Comparison of ENCODE assay signal across 8 mouse cellular contexts in genomic region chr1:20819771-20820605, GRCm38 (mm10). TPM values are rescaled to one million over a fixed set of nuclear protein-coding genes. Genes with fewer than 3 reads are reported as not detected.
DNase-seq lines count a peak whose midpoint lies in the region; ATAC-seq and TF ChIP-seq lines count a peak whose summit lies in the region.

Gene Mcm3, minus strand, starts transcription at chr1:20820312.

- peak within 1 kb of the TSS; percentile 93 for H3K4me2 ChIP-seq in forebrain, postnatal 0 days (ENCODE audit: low read depth)
- H3K4me2 ChIP-seq in lung, embryonic 15.5 days = peak within 1 kb of the TSS; percentile 70

- peak; percentile 100 for ATAC-seq in forebrain, postnatal 0 days
- peak; percentile 100 for ATAC-seq in lung, embryonic 15.5 days (ENCODE audit: borderline replicate concordance, extremely low read depth, low FRiP score, low TSS enrichment)

- peak; percentile 98 for DNase-seq in MEL (ENCODE audit: low read depth, low spot score)
- peak; percentile 84 to 94 for DNase-seq in cerebellum, adult 2 months
- peak; percentile 96 for DNase-seq in forebrain, postnatal 0 days
- peak; percentile 93 for DNase-seq in heart, postnatal 4 days
- peak; percentile 91 to 95 for DNase-seq in layer of hippocampus, adult 8-10 months (ENCODE audit: low spot score in 2 of 2)
- peak; percentile 90 for DNase-seq in ovary, adult 18-20 months (ENCODE audit: low spot score)
- DNase-seq in thymus, postnatal 0 days (ENCODE audit: low spot score) = peak; percentile 94

- peaks cover 0 to 11% of the 10 kb centered on the region in 2 experiments; a peak in 1 of 4 replicates for H3K4me1 ChIP-seq in MEL (ENCODE audit: control insufficient read depth in 1 of 2, insufficient read depth in 2 of 2, low read length in 2 of 2)
- H3K4me1 ChIP-seq in cerebellum, adult 2 months (ENCODE audit: control insufficient read depth, insufficient read depth, low read length) = no peaks in the 10 kb centered on the region
- H3K4me1 ChIP-seq in forebrain, postnatal 0 days (ENCODE audit: insufficient read depth) = no peaks in the 10 kb centered on the region
- peaks cover 10% of the 10 kb centered on the region for H3K4me1 ChIP-seq in lung, embryonic 15.5 days

- peak within 1 kb of the TSS; percentile 90 for H3K9ac ChIP-seq in MEL (ENCODE audit: control insufficient read depth, low read depth, low read length, poor library complexity, severe bottlenecking)
- 0 out of 2 replicates have a peak within 1 kb of the TSS, but pooled peaks have one; percentile 3 for H3K9ac ChIP-seq in forebrain, postnatal 0 days
- H3K9ac ChIP-seq in lung, embryonic 15.5 days = peak within 1 kb of the TSS; percentile 85

- TF ChIP-seq EP300 in MEL (IDR thresholded peaks at IDR 0.05; ENCODE audit: low read depth in 1 of 2, low read length in 2 of 2) = no peak; a peak in 1 of 4 replicates

- H3K27ac ChIP-seq in MEL (ENCODE audit: control insufficient read depth, low read depth, low read length) = peak within 1 kb of the TSS; percentile 68
- H3K27ac ChIP-seq in cerebellum, adult 2 months (ENCODE audit: insufficient read depth, low read length) = no peak within 1 kb of the TSS
- H3K27ac ChIP-seq in forebrain, postnatal 0 days (ENCODE audit: low read depth, low read length) = no peak within 1 kb of the TSS
- peak within 1 kb of the TSS; percentile 53; the same call in 1 of the 2 replicates for H3K27ac ChIP-seq in lung, embryonic 15.5 days

- peaks cover 31% of the 10 kb centered on the region for H3K79me2 ChIP-seq in MEL (ENCODE audit: control insufficient read depth, insufficient read depth, low read length, poor library complexity)

- no peaks in the 10 kb centered on the region for H3K9me3 ChIP-seq in MEL (replicated peaks; ENCODE audit: insufficient read depth, low read length)
- H3K9me3 ChIP-seq in forebrain, postnatal 0 days (ENCODE audit: low read length) = no peaks in the 10 kb centered on the region
- no peaks in the 10 kb centered on the region for H3K9me3 ChIP-seq in lung, embryonic 15.5 days

- peak; percentile 37 to 75; a peak in 3 of 4 replicates for TF ChIP-seq POLR2A in MEL (IDR thresholded peaks at IDR 0.05; ENCODE audit: control insufficient read depth in 1 of 2, insufficient read depth in 1 of 2, low read depth in 1 of 2, low read length in 2 of 2, poor library complexity in 1 of 2)
- no peak for TF ChIP-seq POLR2A in cerebellum, adult 2 months (IDR thresholded peaks at IDR 0.05; ENCODE audit: borderline replicate concordance, insufficient read depth, low read length)

- no peak for TF ChIP-seq RAD21 in MEL (IDR thresholded peaks at IDR 0.05; ENCODE audit: low read depth, low read length)

- peak within 1 kb of the TSS; percentile 71 to 79 for H3K4me3 ChIP-seq in MEL (ENCODE audit: control insufficient read depth in 1 of 2, insufficient read depth in 1 of 2, low read depth in 2 of 2, low read length in 2 of 2)
- peak within 1 kb of the TSS; percentile 82 for H3K4me3 ChIP-seq in cerebellum, adult 2 months (replicated peaks; ENCODE audit: insufficient read depth, low read depth, low read length)
- peak within 1 kb of the TSS; percentile 56 for H3K4me3 ChIP-seq in forebrain, postnatal 0 days (ENCODE audit: low read depth, low read length)
- H3K4me3 ChIP-seq in lung, embryonic 15.5 days = peak within 1 kb of the TSS; percentile 86

- peaks cover 5 to 10% of the 10 kb centered on the region in 2 experiments; a peak in 3 of 4 replicates for H3K36me3 ChIP-seq in MEL (ENCODE audit: control insufficient read depth in 1 of 2, insufficient read depth in 2 of 2, low read length in 2 of 2)
- no peaks in the 10 kb centered on the region for H3K36me3 ChIP-seq in forebrain, postnatal 0 days (ENCODE audit: insufficient read depth)
- H3K36me3 ChIP-seq in lung, embryonic 15.5 days = peaks cover 26% of the 10 kb centered on the region

- TF ChIP-seq CTCF in MEL (IDR thresholded peaks at IDR 0.05 in 2 of 3, conservative IDR thresholded peaks at IDR 0.05 in 1 of 3; ENCODE audit: control insufficient read depth in 1 of 3, insufficient read depth in 1 of 3, low read depth in 2 of 3, low read length in 3 of 3, poor library complexity in 1 of 3, severe bottlenecking in 1 of 3) = no peak
- no peak for TF ChIP-seq CTCF in cerebellum, adult 2 months (IDR thresholded peaks at IDR 0.05; ENCODE audit: borderline replicate concordance, insufficient read depth, low read depth, low read length)
- no peak for TF ChIP-seq CTCF in forebrain, postnatal 0 days (IDR thresholded peaks at IDR 0.05; ENCODE audit: low read depth)

- H3K27me3 ChIP-seq in MEL (ENCODE audit: control insufficient read depth in 1 of 2, insufficient read depth in 2 of 2, low read length in 2 of 2) = no peaks in the 10 kb centered on the region
- H3K27me3 ChIP-seq in cerebellum, adult 2 months (ENCODE audit: control insufficient read depth, insufficient read depth, low read length) = no peaks in the 10 kb centered on the region
- no peaks in the 10 kb centered on the region for H3K27me3 ChIP-seq in forebrain, postnatal 0 days (ENCODE audit: insufficient read depth, low read length)
- H3K27me3 ChIP-seq in lung, embryonic 15.5 days = no peaks in the 10 kb centered on the region

- under 1% methylated on average over 52 of the region's 52 CpGs for WGBS in cerebellum, adult 2 months
- under 1% methylated on average over 52 of the region's 52 CpGs for WGBS in forebrain, postnatal 0 days
- WGBS in lung, embryonic 15.5 days = under 1% methylated on average over 47 of the region's 52 CpGs

TF ChIP-seq in MEL, 35 proteins besides CTCF, POLR2A, EP300 and RAD21 (continues in another document):
- TF ChIP-seq MAZ (IDR thresholded peaks at IDR 0.05; ENCODE audit: low read depth, low read length) = no peak
- TF ChIP-seq ETS1 (IDR thresholded peaks at IDR 0.05; ENCODE audit: low read depth, low read length) = no peak
- no peak for TF ChIP-seq TAL1 (IDR thresholded peaks at IDR 0.05; ENCODE audit: low read length)
- TF ChIP-seq ZMIZ1 (IDR thresholded peaks at IDR 0.05; ENCODE audit: low read depth, low read length) = no peak
- TF ChIP-seq JUND (IDR thresholded peaks at IDR 0.05; ENCODE audit: low read depth, low read length) = no peak
- peak; percentile 100 for TF ChIP-seq E2F4 (IDR thresholded peaks at IDR 0.05; ENCODE audit: borderline replicate concordance, low read depth, low read length)
- TF ChIP-seq TBP (IDR thresholded peaks at IDR 0.05; ENCODE audit: low read depth, low read length) = peak; percentile 88
- no peak for TF ChIP-seq UBTF (IDR thresholded peaks at IDR 0.05; ENCODE audit: borderline replicate concordance, insufficient read depth, low read depth, low read length)
- TF ChIP-seq NRF1 (IDR thresholded peaks at IDR 0.05; ENCODE audit: insufficient read depth, low read depth, low read length, poor library complexity, severe bottlenecking) = no peak
- TF ChIP-seq POLR2AphosphoS2 (IDR thresholded peaks at IDR 0.05; ENCODE audit: low read length) = no peak
- TF ChIP-seq POLR2AphosphoS5 (IDR thresholded peaks at IDR 0.05; ENCODE audit: borderline replicate concordance, low read depth, low read length) = no peak
- peak; percentile 81; the same call in 1 of the 2 replicates for TF ChIP-seq ELF1 (IDR thresholded peaks at IDR 0.05; ENCODE audit: low read depth, low read length)
- no peak for TF ChIP-seq ZC3H11A (IDR thresholded peaks at IDR 0.05; ENCODE audit: low read depth, low read length)
- TF ChIP-seq CHD1 (IDR thresholded peaks at IDR 0.05; ENCODE audit: low read depth, low read length) = no peak
- TF ChIP-seq MAFK (IDR thresholded peaks at IDR 0.05; ENCODE audit: borderline replicate concordance, low read depth, low read length) = no peak
- TF ChIP-seq GATA1 (IDR thresholded peaks at IDR 0.05; ENCODE audit: low read depth, low read length) = no peak; the same call in 1 of the 2 replicates
- TF ChIP-seq ZKSCAN1 (IDR thresholded peaks at IDR 0.05; ENCODE audit: low read depth, low read length) = no peak
- peak; percentile 97 for TF ChIP-seq ZNF384 (IDR thresholded peaks at IDR 0.05; ENCODE audit: low read depth, low read length)
- no peak for TF ChIP-seq SMC3 (IDR thresholded peaks at IDR 0.05; ENCODE audit: low read depth, low read length)
- no peak for TF ChIP-seq CHD2 (IDR thresholded peaks at IDR 0.05; ENCODE audit: low read length)
- TF ChIP-seq BHLHE40 (IDR thresholded peaks at IDR 0.05; ENCODE audit: borderline replicate concordance, low read depth, low read length) = no peak
- peak; percentile 89 for TF ChIP-seq MXI1 (IDR thresholded peaks at IDR 0.05; ENCODE audit: low read depth, low read length)
- TF ChIP-seq GABPA (IDR thresholded peaks at IDR 0.05; ENCODE audit: low read depth, low read length) = no peak
- peak; percentile 86 for TF ChIP-seq KAT2A (conservative IDR thresholded peaks at IDR 0.05; ENCODE audit: low read depth, low read length)
- TF ChIP-seq RCOR1 (IDR thresholded peaks at IDR 0.05; ENCODE audit: low read depth, low read length) = no peak
- no peak for TF ChIP-seq TCF12 (IDR thresholded peaks at IDR 0.05; ENCODE audit: low read depth, low read length)
- TF ChIP-seq MYB (IDR thresholded peaks at IDR 0.05; ENCODE audit: low read depth, low read length) = no peak
- 0 out of 2 replicates have a peak, but pooled peaks have one; percentile 33 for TF ChIP-seq MYC (IDR thresholded peaks at IDR 0.05; ENCODE audit: low read depth, low read length)
- TF ChIP-seq HCFC1 (IDR thresholded peaks at IDR 0.05; ENCODE audit: low read depth, low read length) = peak; percentile 96
- peak; percentile 91 for TF ChIP-seq SIN3A (IDR thresholded peaks at IDR 0.05; ENCODE audit: low read length)
- TF ChIP-seq MAX (IDR thresholded peaks at IDR 0.05; ENCODE audit: low read length) = peak; percentile 86
- TF ChIP-seq MEF2A (IDR thresholded peaks at IDR 0.05; ENCODE audit: extremely low read depth, insufficient replicate concordance, low read depth, low read length, poor library complexity, severe bottlenecking) = no peak
- TF ChIP-seq USF2 (IDR thresholded peaks at IDR 0.05; ENCODE audit: borderline replicate concordance in 1 of 2, insufficient read depth in 1 of 2, low read depth in 1 of 2, low read length in 2 of 2) = no peak

RNA-seq across cellular contexts. Expression of gene Mcm3, which starts in this region (rescaled TPM):
- total RNA-seq in MEL (2012; rRNA removed) = 182 and 189 TPM in 2 replicates
- polyA plus RNA-seq in MEL (2012; ENCODE audit: insufficient read depth in 1 of 2, insufficient read length in 2 of 2, low read depth in 1 of 2, low replicate concordance in 2 of 2, missing spikeins in 1 of 2) = 100 to 1,000 TPM; 204 to 267 TPM
- polyA plus RNA-seq in cerebellum, adult 2 months (2012; rRNA removed) = 1.7 and 2.8 TPM in 2 replicates
- 11.0 and 13.7 TPM in 2 replicates for total RNA-seq in forebrain, postnatal 0 days (2014; rRNA removed)
- 11.3 and 12.6 TPM in 2 replicates for polyA plus RNA-seq in forebrain, postnatal 0 days (2015; fragmentation: Nextera tagmentation; extraction: Ambion mirVana)
- total RNA-seq in heart, postnatal 4 days (2021) = 10 to 100 TPM; 63.0 to 63.7 TPM
- total RNA-seq in layer of hippocampus, adult 8-10 months (2022) = 1 to 10 TPM; 3.6 to 7.3 (median 4.9) TPM
- polyA plus RNA-seq in lung, embryonic 15.5 days (2015; fragmentation: Nextera tagmentation; extraction: Ambion mirVana) = 174 TPM in 2 replicates
- polyA plus RNA-seq in thymus, postnatal 0 days (2015; fragmentation: Nextera tagmentation; extraction: Ambion mirVana) = 148 and 174 TPM in 2 replicates

Comparison
In these comparisons a context has a peak if more than half of its experiments do, and no peak if none do; other contexts are left out.
1. RNA of gene Mcm3 (polyA plus RNA-seq): 204 to 267 TPM in MEL, 174 TPM in lung, embryonic 15.5 days and 148 to 174 TPM in thymus, postnatal 0 days; 11.3 to 12.6 TPM in forebrain, postnatal 0 days and 1.7 to 2.8 TPM in cerebellum, adult 2 months; every median in the first group is over 10 times any median in the second.
2. H3K27ac ChIP-seq: peak in MEL (single experiment) and lung, embryonic 15.5 days (single experiment); none in cerebellum, adult 2 months (single experiment) and forebrain, postnatal 0 days (single experiment).
3. H3K9ac ChIP-seq: peak in every context shown above with its lines; median percentile 90 in MEL; 85 in lung, embryonic 15.5 days; 3 in forebrain, postnatal 0 days.
4. Peak in every context shown above with its lines, with median percentiles within 50 percentile points of each other: DNase-seq and H3K4me3 ChIP-seq.